Mouse (Mus musculus) hematopoietic stem cell, adult 5-6 weeks (primary cell): ENCODE measurements around the gene Nkx2-1. TPM values are rescaled to one million over a fixed set of nuclear protein-coding genes. Genes with fewer than 3 reads are reported as not detected.

Experiments used
- ATAC-seq, 2 experiments: fragments of 125-278 bp in 1 of 2; replicated peaks in 1 of 2; 2 replicates each; pipeline ENCODE4 v1.8.0; 2016 to 2017; ENCODE audit warnings: inconsistent platforms in 2 of 2, mild to moderate bottlenecking in 2 of 2, moderate number of reproducible peaks in 2 of 2, low read depth in 1 of 2, moderate TSS enrichment in 1 of 2; ENCODE audit not compliant: low FRiP score in 2 of 2, poor library complexity in 2 of 2, severe bottlenecking in 2 of 2, insufficient read depth in 1 of 2, low TSS enrichment in 1 of 2
- total RNA-seq: library from RNA; stranded (forward); fragments of 172-1452, 232-1000 nt; gene quantifications from 2 replicates; pipeline ENCODE4 v1.2.3, GENCODE M21; 2017

Gene Nkx2-1
- not detected in 2 replicates for total RNA-seq

GRCm38 (mm10) chr12:56536884-56537265 lies at the start of gene Nkx2-1:
Nkx2-1 (minus strand) TSS chr12:56536908.
- no peak for ATAC-seq

GRCm38 (mm10) chr12:56541068-56541467 lies 4.4 kb upstream of the Nkx2-1 start:
- ATAC-seq, result peak; percentile 62 to 81

DNA sequence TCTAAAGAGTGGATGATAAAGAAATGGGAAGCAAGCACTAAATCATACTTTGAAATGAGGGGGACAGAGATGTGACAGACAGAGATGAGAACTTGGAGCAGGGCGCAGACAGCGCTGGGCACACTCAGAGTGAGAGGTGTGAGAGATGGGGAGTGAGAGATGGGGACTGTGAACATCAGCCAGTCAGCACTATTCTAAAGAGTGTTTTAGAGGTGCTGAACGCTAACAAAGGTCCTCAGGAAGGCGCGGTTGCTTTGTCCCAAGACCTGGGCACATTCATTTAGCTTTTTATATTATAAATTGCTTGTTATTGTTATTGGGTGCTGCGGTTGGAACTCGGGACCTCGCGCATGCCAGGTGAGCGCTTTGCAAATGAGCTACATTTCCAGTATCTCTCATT lies 3.9 kb upstream of the Nkx2-1 start:
- ATAC-seq, result no peak

DNA sequence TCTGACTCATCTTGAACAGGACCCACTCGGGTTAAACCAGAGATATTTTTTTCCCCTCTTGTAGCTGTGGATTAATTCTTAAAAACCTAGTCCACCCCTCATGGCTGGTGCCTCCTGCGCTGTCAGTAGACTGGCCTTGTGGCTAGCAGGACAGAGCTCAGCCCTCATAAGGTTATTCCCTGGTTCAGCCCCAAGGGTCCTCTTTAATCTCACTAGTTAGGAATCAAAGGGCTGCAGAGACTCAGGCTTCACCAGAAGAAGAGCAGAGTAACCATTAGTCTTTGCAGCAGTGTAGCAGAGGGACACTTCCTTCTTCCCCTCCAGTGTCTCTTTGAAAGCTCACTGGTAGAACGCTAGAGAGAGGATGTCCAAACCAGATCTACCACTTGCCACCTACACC lies 1.9 kb upstream of the Nkx2-1 start:
- ATAC-seq, result no peak

GRCm38 (mm10) chr12:56537931-56538330 lies 1.2 kb upstream of the Nkx2-1 start:
- ATAC-seq, result no peak

- ATAC-seq, result no peak
Observed at GRCm38 (mm10) chr12:56537342-56537741, 634 bp upstream of the Nkx2-1 start.

DNA sequence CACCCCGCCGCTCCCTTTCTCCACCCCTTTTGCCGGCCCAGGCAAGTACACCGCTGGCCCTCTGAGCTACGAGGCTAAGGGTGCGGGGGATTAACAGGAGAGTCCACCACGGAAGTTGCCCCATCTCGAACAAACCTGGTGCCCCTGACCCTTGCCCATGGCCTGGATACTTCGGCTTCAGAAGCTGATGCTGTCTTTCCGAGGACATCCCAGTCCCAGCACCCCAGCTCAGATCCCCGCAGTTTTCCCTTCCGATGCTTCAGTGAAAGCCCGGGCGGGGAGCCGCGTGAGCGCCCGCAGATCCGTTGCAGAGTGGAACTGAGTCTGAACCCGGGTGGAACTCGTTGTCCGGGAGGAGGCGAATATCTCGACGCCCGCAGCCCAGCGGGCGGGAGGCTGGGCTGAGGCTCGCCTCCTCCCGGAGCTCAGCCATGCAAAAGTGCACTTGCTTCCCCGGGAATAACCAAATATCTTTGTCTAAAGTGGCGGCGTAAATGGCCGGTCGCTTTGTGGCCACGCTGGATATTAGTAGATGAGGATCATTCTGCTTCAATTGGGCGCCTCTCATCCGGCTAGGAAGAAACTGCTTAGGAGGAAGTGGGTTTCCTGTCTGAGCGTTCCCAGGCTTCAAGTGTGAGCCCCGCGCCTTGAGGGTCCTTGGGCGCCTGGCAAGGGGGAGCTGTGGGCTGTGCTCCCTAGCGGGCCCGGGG lies 379 bp downstream of the Nkx2-1 start:
- no peak for ATAC-seq

DNA sequence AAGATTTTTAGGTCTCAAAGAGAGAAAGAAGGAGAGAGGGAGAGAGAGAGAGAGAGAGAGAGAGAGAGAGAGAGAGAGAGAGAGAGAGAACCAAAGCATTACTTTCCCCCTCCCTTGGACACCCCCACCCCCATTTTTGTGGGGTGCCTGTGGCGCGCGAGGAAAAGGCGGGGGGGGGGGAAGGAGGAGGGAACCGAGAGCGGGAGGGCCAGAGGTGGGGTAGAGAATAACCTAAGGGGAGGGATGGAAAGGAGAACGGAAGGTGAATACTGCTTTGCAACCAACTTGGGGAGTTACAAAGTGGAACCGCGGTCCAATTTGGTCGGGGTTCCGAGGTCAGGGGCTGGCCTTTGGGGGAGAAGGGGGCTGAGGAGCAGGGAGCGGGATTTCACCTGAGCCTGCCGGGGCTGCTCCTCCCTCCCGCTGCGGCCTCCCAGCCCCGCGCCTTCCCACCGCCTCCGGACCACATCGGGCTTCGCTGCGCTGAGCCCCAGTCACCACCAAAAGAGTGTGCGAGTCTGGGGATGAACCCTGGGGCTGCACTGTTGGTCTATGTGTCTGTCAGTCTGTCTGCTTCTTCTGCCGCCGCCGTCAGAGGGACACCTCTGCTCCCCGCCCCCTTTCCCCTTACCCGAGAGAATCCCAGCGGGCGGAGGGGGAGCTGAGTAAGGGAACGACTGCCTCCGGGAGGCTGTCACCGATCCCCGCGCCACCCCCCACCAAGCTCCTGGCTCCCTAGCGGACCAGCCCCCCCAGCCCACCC lies 1.1 kb downstream of the Nkx2-1 start:
- no peak for ATAC-seq

DNA sequence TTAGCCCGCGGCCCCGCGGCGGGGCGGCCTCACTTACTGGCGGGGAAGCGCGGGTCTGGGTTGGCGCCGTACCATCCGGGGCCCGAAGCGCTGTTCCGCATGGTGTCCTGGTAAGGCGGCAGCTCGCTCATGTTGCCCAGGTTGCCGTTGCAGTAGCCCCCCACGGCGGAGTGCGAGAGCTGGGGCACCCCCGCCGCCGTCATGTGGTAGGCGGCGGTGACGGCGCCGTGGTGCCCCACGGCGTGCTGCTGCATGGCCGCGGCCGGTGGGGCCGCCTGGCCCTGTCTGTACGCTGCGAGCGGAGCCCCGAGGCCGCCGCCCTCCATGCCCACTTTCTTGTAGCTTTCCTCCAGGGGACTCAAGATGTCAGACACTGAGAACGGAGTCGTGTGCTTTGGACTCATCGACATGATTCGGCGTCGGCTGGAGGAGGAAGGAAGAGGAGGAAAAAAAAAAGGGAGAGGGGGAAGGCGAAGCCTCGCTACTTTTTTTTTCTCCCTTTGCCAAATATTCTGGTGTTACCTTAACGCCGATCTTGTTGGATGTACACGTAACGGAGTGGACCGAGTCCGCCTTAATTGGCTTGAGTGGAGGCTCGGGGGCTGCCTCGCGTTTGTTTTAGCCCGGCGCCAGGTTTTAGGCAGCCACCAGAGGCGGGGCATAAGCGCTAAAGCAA lies 1.9 kb downstream of the Nkx2-1 start:
- ATAC-seq, result no peak

DNA sequence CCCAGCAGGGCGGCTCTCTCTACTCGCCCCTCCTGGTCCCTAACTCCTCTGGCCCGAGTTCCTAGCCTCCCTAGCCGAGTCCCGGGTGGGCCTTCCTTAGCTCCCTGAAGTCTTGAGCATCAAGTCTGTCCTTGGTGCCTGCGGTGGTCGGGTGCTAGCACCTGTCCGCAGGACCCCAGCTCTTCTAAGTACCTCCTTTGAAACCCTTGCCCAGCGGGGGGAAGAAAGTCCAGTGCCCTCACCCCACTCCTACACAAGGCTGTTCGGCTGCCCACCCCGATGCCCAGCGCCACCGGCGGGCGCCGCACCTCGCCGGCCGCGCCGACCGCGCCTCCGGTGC lies 2.4 kb downstream of the Nkx2-1 start:
- no peak for ATAC-seq

- ATAC-seq, result no peak; a peak in 1 of 4 replicates
Observed at GRCm38 (mm10) chr12:56533501-56534310, 3.0 kb downstream of the Nkx2-1 start.

DNA sequence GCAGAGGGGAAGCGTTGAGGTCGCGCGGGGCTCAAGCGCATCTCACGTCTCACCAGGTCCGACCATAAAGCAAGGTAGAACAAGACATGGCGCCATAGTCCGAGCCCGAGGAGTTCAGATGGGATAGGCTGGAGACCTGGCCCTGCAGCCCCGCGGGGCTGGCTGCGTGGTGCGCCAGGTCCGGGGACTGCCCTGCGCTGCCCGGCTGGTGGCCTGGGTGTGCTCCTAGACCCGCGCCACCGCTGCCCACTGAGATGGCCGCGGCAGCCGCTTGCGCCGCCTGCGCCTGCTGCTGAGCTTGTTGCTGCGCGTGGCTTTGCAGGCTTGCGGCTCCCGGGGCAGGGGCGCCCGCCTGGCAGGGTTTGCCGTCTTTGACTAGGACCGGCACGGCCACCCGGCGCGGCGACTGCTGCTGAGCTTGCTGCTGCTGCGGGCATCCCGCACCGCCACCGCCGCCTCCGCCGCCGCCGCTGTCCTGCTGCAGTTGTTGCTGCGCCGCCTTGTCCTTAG lies 3.7 kb downstream of the Nkx2-1 start:
- ATAC-seq, result no peak

DNA sequence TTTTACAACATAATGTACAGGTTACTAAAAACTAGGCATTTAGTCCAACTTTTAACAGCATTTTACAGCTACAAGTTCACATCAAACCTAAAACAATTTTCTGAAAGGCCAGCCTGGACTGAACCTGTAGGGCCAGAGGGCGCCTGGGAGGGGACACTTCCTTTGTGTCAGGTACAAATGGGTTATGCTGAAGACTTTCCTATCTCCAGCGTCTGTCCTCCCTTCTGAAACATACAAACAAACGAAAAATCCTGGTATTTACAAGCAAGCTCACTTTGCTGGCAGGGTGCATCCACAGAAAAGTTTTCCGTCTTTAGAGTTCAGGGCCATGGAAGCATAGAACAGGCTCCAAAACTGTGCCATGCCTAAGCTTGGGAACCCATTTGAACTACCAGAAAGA lies 4.6 kb downstream of the Nkx2-1 start:
- ATAC-seq, result no peak

DNA sequence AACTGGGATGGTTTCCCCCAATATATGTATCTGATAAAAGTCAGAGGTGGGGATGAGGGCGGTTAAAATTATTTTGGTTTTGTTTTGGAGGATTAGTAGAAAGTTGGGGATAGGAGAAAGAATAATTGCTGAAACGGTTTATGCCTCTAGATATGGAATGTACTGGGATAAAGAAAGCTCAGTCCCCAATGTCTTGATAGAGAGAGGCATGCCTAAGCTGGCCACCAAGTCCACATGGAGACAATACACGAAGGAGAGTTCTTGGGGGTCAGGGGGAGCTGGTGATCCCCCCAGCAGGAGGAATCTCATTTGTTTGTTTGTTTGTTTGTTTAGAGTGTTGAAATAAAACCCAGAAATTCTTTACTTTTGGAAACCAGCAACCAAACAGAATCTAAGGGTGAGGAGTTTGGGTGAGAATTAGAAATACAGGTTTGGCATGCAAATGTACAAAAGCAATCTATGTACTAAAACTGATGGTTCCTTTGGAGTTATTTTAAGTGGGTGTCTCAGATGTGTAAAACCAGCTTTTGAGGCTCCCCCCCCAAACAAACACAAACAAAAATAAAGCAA lies 5.6 kb downstream of the Nkx2-1 start:
- no peak for ATAC-seq

DNA sequence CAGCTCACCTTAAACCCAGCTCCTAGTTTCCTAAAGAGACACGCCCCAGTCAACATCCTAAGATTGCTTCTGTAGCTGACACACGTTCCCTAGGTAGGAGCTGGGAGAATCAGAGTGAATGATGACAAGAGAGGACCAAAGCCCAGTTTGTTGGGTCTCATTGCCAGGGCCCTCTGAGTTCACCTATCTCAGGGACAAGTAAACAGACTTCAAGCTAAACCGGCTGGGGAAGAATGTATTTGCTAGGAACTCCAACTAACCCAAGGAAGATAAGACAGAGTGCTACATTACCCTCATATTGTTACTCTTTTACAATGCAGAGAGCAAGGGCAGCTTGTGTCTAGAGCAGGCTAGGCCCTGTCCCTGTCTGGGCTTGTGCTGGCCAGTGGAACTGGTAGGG lies 6.8 kb downstream of the Nkx2-1 start:
- no peak for ATAC-seq

DNA sequence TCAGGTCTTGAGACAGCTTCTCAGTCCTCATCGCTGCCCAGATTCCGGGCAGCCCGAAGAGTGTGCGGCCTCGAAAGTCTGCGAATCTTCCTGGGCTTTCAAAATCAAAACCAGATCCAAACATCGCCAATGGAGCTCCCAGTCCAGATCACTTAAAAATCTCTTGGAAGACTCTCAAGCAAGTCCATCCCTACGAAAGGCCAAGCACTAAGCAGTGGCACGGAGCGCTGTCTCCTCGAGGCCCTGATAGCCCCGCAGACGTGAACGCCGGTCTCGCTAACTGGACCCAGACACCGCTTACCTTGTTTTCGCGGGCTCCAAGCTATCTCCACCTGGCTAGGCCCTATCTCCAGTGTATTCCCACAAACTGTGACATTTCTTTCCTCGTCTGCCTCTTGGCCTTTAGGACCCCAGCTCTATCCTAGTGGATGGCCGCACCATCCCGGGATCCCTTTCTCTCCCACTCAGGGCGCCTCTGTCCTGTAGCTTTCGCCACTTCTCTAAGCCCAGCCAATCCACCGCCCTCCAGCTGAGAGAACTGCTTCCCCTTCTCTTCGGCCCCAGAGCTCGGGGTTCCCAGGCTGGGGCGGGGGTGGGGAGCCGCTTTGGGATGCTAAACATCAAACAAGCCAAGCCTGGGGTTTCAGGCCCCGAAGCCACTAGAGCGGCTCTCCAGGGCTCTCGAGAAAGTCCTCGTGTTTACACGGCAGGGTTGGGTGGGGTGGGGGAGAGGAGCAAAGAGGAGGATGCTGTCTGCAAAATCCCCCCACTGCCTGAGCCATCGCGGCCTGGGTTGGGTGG lies 7.6 kb downstream of the Nkx2-1 start:
- ATAC-seq, result no peak
